Mouse (Mus musculus): ENCODE measurements around the gene Fdx1l. TPM values are rescaled to one million over a fixed set of nuclear protein-coding genes. Genes with fewer than 3 reads are reported as not detected.

The Fdx1l gene
- polyA plus RNA-seq, 1 experiment from 2014 or later = 26.7 TPM

DNA sequence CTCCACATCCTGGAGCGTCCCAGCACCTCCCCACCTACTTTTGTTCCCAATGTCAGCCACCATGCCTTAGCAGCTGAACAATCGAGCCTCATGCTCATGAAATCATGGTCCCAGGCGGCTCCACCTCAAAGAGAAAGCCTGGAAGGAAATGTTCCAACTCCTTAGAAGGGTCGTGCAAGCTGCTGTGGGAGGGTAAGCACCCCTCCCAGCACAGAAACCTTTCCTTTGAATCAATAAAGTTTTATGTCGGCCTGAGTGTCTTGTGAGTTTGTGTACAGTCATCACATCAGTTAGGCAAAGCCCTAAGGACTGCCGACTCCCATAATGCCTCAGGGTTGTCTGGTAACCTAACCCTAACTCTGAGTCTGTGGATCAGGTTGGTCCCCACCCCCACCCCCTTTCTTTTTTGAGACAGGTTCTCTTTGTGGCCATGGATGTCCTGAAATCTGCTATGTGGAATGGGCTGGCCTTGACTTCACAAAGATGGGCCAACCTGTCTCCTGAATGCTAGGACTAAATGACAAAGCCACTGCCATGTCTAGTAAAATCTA lies 44.8 kb downstream of the Fdx1l start:
- Histone ChIP-seq H3K9me3 (ENCODE audit: low read length) (no peaks in the 10 kb centered on the region), H3K36me3 (replicated peaks; ENCODE audit: insufficient read depth, low read length) (peaks cover 27% of the 10 kb centered on the region), H3K27me3 (ENCODE audit: insufficient read depth, low read length) (peaks cover 22% of the 10 kb centered on the region), H3K4me3 (ENCODE audit: low read depth, low read length) (no peak overlapping the region; the same call in 1 of the 2 replicates), H3K9ac (replicated peaks) (no peak overlapping the region; the same call in 1 of the 2 replicates), H3K27ac (ENCODE audit: low read depth) (peak overlapping the region; percentile 87), H3K4me1 (ENCODE audit: insufficient read depth) (peaks cover 53% of the 10 kb centered on the region), H3K4me2 (ENCODE audit: low read depth, low read length) (peak overlapping the region; percentile 98)
- 61% methylated on average over 6 of the region's 6 CpGs for WGBS (ENCODE audit: insufficient replicate concordance)
- TF ChIP-seq EP300 (IDR thresholded peaks at IDR 0.05; ENCODE audit: low read depth) (no peak), CTCF (IDR thresholded peaks at IDR 0.05; ENCODE audit: low read depth) (no peak)
- DNase-seq (no peak), ATAC-seq (no peak)

- Histone ChIP-seq H3K27ac (ENCODE audit: low read depth) (peak overlapping the region; percentile 22; the same call in 1 of the 2 replicates), H3K36me3 (replicated peaks; ENCODE audit: insufficient read depth, low read length) (peaks cover 29% of the 10 kb centered on the region)
- no peak for TF ChIP-seq EP300 (IDR thresholded peaks at IDR 0.05; ENCODE audit: low read depth)
- TF ChIP-seq CTCF (IDR thresholded peaks at IDR 0.05; ENCODE audit: low read depth) = no peak
Measured at GRCm38 (mm10) chr9:21027774-21028290, 45.6 kb downstream of the Fdx1l start.

GRCm38 (mm10) chr9:21026849-21027248 lies 46.6 kb downstream of the Fdx1l start:
- no peak overlapping the region for H3K27ac ChIP-seq (ENCODE audit: low read depth)
- H3K9ac ChIP-seq (replicated peaks) = no peak overlapping the region
- no peak for DNase-seq
- no peak overlapping the region for H3K4me2 ChIP-seq (ENCODE audit: low read depth, low read length)
- no peaks in the 10 kb centered on the region for H3K9me3 ChIP-seq (ENCODE audit: low read length)
- H3K4me1 ChIP-seq (ENCODE audit: insufficient read depth) = peaks cover 36% of the 10 kb centered on the region
- WGBS (ENCODE audit: insufficient replicate concordance) = 94% methylated on average over 12 of the region's 12 CpGs
- peaks cover 4% of the 10 kb centered on the region for H3K27me3 ChIP-seq (ENCODE audit: insufficient read depth, low read length)
- TF ChIP-seq EP300 (IDR thresholded peaks at IDR 0.05; ENCODE audit: low read depth) (no peak), CTCF (IDR thresholded peaks at IDR 0.05; ENCODE audit: low read depth) (no peak)
- H3K4me3 ChIP-seq (ENCODE audit: low read depth, low read length) = no peak overlapping the region
- peaks cover 29% of the 10 kb centered on the region for H3K36me3 ChIP-seq (replicated peaks; ENCODE audit: insufficient read depth, low read length)
- no peak for ATAC-seq

More at GRCm38 (mm10) chr9:21027774-21028290, 45.6 kb downstream of the Fdx1l start:
- no peak overlapping the region for H3K9ac ChIP-seq (replicated peaks)
- H3K4me2 ChIP-seq (ENCODE audit: low read depth, low read length) = no peak overlapping the region
- no peak for ATAC-seq
- H3K4me3 ChIP-seq (ENCODE audit: low read depth, low read length) = no peak overlapping the region
- no peaks in the 10 kb centered on the region for H3K9me3 ChIP-seq (ENCODE audit: low read length)
- DNase-seq = no peak
- peaks cover 45% of the 10 kb centered on the region for H3K4me1 ChIP-seq (ENCODE audit: insufficient read depth)
- H3K27me3 ChIP-seq (ENCODE audit: insufficient read depth, low read length) = peaks cover 14% of the 10 kb centered on the region
- 68% methylated on average over 8 of the region's 8 CpGs for WGBS (ENCODE audit: insufficient replicate concordance)

- H3K27ac ChIP-seq (ENCODE audit: low read depth) = no peak overlapping the region
- H3K9ac ChIP-seq (replicated peaks) = no peak overlapping the region
- WGBS (ENCODE audit: insufficient replicate concordance) = 75% methylated on average over 19 of the region's 19 CpGs
- TF ChIP-seq EP300 (IDR thresholded peaks at IDR 0.05; ENCODE audit: low read depth) (no peak), CTCF (IDR thresholded peaks at IDR 0.05; ENCODE audit: low read depth) (no peak)
- no peak overlapping the region for H3K4me3 ChIP-seq (ENCODE audit: low read depth, low read length)
- no peak overlapping the region for H3K4me2 ChIP-seq (ENCODE audit: low read depth, low read length)
- ATAC-seq (no peak), DNase-seq (no peak)
- H3K27me3 ChIP-seq (ENCODE audit: insufficient read depth, low read length) = no peaks in the 10 kb centered on the region
- no peaks in the 10 kb centered on the region for H3K9me3 ChIP-seq (ENCODE audit: low read length)
- peaks cover 42% of the 10 kb centered on the region for H3K36me3 ChIP-seq (replicated peaks; ENCODE audit: insufficient read depth, low read length)
- H3K4me1 ChIP-seq (ENCODE audit: insufficient read depth) = peaks cover 24% of the 10 kb centered on the region
Measured at GRCm38 (mm10) chr9:21025258-21025810, 48.1 kb downstream of the Fdx1l start.

GRCm38 (mm10) chr9:21022726-21023125 lies 50.7 kb downstream of the Fdx1l start:
- Histone ChIP-seq H3K9ac (replicated peaks) (no peak overlapping the region), H3K27ac (ENCODE audit: low read depth) (no peak overlapping the region), H3K9me3 (ENCODE audit: low read length) (no peaks in the 10 kb centered on the region), H3K4me2 (ENCODE audit: low read depth, low read length) (no peak overlapping the region), H3K4me3 (ENCODE audit: low read depth, low read length) (no peak overlapping the region), H3K27me3 (ENCODE audit: insufficient read depth, low read length) (no peaks in the 10 kb centered on the region), H3K4me1 (ENCODE audit: insufficient read depth) (peaks cover 2% of the 10 kb centered on the region; the same call in 1 of the 2 replicates), H3K36me3 (replicated peaks; ENCODE audit: insufficient read depth, low read length) (peaks cover 38% of the 10 kb centered on the region)
- TF ChIP-seq CTCF (IDR thresholded peaks at IDR 0.05; ENCODE audit: low read depth) = peak; percentile 43
- TF ChIP-seq EP300 (IDR thresholded peaks at IDR 0.05; ENCODE audit: low read depth) = no peak
- ATAC-seq (no peak), DNase-seq (no peak)
- 84% methylated on average over 1 of the region's 1 CpGs for WGBS (ENCODE audit: insufficient replicate concordance)

DNA sequence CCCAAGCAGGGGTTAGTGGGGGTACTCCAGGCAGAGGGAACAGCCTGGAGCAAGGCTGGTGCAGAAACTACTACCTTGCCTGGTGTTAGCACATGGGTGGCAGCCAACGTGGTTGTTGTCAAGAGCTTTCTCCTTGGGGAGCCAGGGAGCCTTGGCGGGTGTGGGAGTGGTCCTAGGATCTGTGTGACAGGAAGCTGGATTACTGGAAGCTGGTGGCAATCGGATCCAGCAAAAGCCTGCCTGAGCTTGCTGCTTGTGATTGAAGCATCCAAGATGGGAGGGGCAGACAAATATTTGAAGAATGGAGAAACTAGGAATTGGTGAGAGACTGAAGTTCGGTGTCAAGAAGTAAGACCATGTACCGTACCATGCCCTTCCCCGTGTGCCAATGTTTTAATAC lies 51.1 kb downstream of the Fdx1l start:
- Histone ChIP-seq H3K27me3 (ENCODE audit: insufficient read depth, low read length) (no peaks in the 10 kb centered on the region), H3K4me3 (ENCODE audit: low read depth, low read length) (no peak overlapping the region), H3K4me1 (ENCODE audit: insufficient read depth) (peaks cover under 1% of the 10 kb centered on the region), H3K27ac (ENCODE audit: low read depth) (no peak overlapping the region), H3K9ac (replicated peaks) (no peak overlapping the region), H3K4me2 (ENCODE audit: low read depth, low read length) (no peak overlapping the region), H3K9me3 (ENCODE audit: low read length) (no peaks in the 10 kb centered on the region), H3K36me3 (replicated peaks; ENCODE audit: insufficient read depth, low read length) (peaks cover 34% of the 10 kb centered on the region)
- WGBS (ENCODE audit: insufficient replicate concordance) = 69% methylated on average over 6 of the region's 6 CpGs
- no peak for DNase-seq
- no peak for ATAC-seq
- no peak for TF ChIP-seq EP300 (IDR thresholded peaks at IDR 0.05; ENCODE audit: low read depth)
- no peak for TF ChIP-seq CTCF (IDR thresholded peaks at IDR 0.05; ENCODE audit: low read depth)

All from liver, postnatal 0 days (tissue).